Mouse (Mus musculus) macrophage (primary cell): ENCODE results near the gene Cflar. TPM values are rescaled to one million over a fixed set of nuclear protein-coding genes. Genes with fewer than 3 reads are reported as not detected.
"Not testable (repeated sequence)": the region's sequence is repeated elsewhere in the genome, so short reads cannot be mapped to it uniquely, and the experiment has no call there.

ENCODE experiments used
- H3K27ac ChIP-seq: fragments of 350-480 bp; formaldehyde crosslinking; 2 replicates; pipeline ENCODE4 v1.9.0; 2021
- H3K36me3 ChIP-seq: fragments of 350-480 bp; formaldehyde crosslinking; 2 replicates; pipeline ENCODE4 v1.9.0; 2021; ENCODE audit errors: inconsistent target
- H3K4me3 ChIP-seq: fragments of 350-480 bp; formaldehyde crosslinking; 2 replicates; pipeline ENCODE4 v1.9.0; 2021; ENCODE audit errors: inconsistent target
- H3K79me2 ChIP-seq: fragments of 350-480 bp; formaldehyde crosslinking; 2 replicates; pipeline ENCODE4 v1.9.0; 2021; ENCODE audit errors: inconsistent target
- WGBS: methylation state at CpG from one replicate; pipeline ENCODE4 v1.1.7; 2026; ENCODE audit warnings: inconsistent platforms; ENCODE audit not compliant: missing documents; 5-methylcytosine and 5-hydroxymethylcytosine counted together
- polyA plus RNA-seq: library from polyadenylated mRNA; stranded (reverse); fragments of 250-400 nt; gene quantifications from 3 replicates; pipeline ENCODE4 v1.2.4, GENCODE M21; 2018; ENCODE audit warnings: inconsistent platforms

Gene Cflar
- polyA plus RNA-seq, 1 experiment from 2014 or later, result 53.3 TPM

- H3K36me3 ChIP-seq, H3K4me3 ChIP-seq, H3K27ac ChIP-seq, H3K79me2 ChIP-seq: not testable (repeated sequence)
- 33% methylated on average over 1 of the region's 1 CpGs for WGBS
Measured at GRCm38 (mm10) chr1:58697607-58698006, 13.7 kb upstream of the Cflar start.

GRCm38 (mm10) chr1:58698781-58699180 is 12.5 kb upstream of the Cflar start:
- H3K27ac ChIP-seq, result no peak overlapping the region
- no peaks in the 10 kb centered on the region for H3K79me2 ChIP-seq
- H3K4me3 ChIP-seq, result no peak overlapping the region
- WGBS, result 87% methylated on average over 3 of the region's 4 CpGs
- H3K36me3 ChIP-seq, result no peaks in the 10 kb centered on the region

GRCm38 (mm10) chr1:58699988-58700387 is 11.3 kb upstream of the Cflar start:
- H3K79me2 ChIP-seq, result no peaks in the 10 kb centered on the region
- WGBS, result 88% methylated on average over 3 of the region's 3 CpGs

GRCm38 (mm10) chr1:58700580-58701162 is 10.6 kb upstream of the Cflar start:
- H3K79me2 ChIP-seq, H3K4me3 ChIP-seq, H3K27ac ChIP-seq, H3K36me3 ChIP-seq: not testable (repeated sequence)
- 65% methylated on average over 3 of the region's 5 CpGs for WGBS

More at GRCm38 (mm10) chr1:58699988-58700387, 11.3 kb upstream of the Cflar start:
- H3K36me3 ChIP-seq, result no peaks in the 10 kb centered on the region
- no peak overlapping the region for H3K27ac ChIP-seq
- H3K4me3 ChIP-seq, result no peak overlapping the region

GRCm38 (mm10) chr1:58710043-58710442 is 1.3 kb upstream of the Cflar start:
- Histone ChIP-seq H3K27ac (peak overlapping the region; percentile 98), H3K79me2 (peaks cover 19% of the 10 kb centered on the region)
- H3K4me3 ChIP-seq, H3K36me3 ChIP-seq: not testable (repeated sequence)
- WGBS, result 100% methylated on average over 1 of the region's 1 CpGs

- Histone ChIP-seq H3K79me2 (peaks cover 27% of the 10 kb centered on the region), H3K36me3 (no peaks in the 10 kb centered on the region), H3K4me3 (peak overlapping the region; percentile 54), H3K27ac (peak overlapping the region; percentile 98)
- 32% methylated on average over 10 of the region's 10 CpGs for WGBS
Measured at GRCm38 (mm10) chr1:58710711-58711364, 470 bp upstream of the Cflar start.

GRCm38 (mm10) chr1:58712076-58713061 is 1.1 kb downstream of the Cflar start:
- H3K4me3 ChIP-seq, result peak overlapping the region; percentile 63
- H3K27ac ChIP-seq, result peak overlapping the region; percentile 98
- H3K79me2 ChIP-seq, result peaks cover 43% of the 10 kb centered on the region
- no peaks in the 10 kb centered on the region for H3K36me3 ChIP-seq
- under 1% methylated on average over 16 of the region's 17 CpGs for WGBS

- peak overlapping the region; percentile 98 for H3K27ac ChIP-seq
- peaks cover 52% of the 10 kb centered on the region for H3K79me2 ChIP-seq
- peak overlapping the region; percentile 63 for H3K4me3 ChIP-seq
- H3K36me3 ChIP-seq, result no peaks in the 10 kb centered on the region
- 2% methylated on average over 29 of the region's 31 CpGs for WGBS
Measured at GRCm38 (mm10) chr1:58713081-58713892, 2.0 kb downstream of the Cflar start.

- H3K27ac ChIP-seq, result peak overlapping the region; percentile 98
- H3K36me3 ChIP-seq, result 0 out of 2 replicates have a peak, but pooled peaks cover 5% of the 10 kb centered on the region
- peak overlapping the region; percentile 63 for H3K4me3 ChIP-seq
- WGBS, result 13% methylated on average over 4 of the region's 4 CpGs
- peaks cover 58% of the 10 kb centered on the region for H3K79me2 ChIP-seq
Measured at GRCm38 (mm10) chr1:58713893-58714231, 2.6 kb downstream of the Cflar start.

- H3K79me2 ChIP-seq, result peaks cover 63% of the 10 kb centered on the region
- H3K36me3 ChIP-seq, result 0 out of 2 replicates have a peak, but pooled peaks cover 6% of the 10 kb centered on the region
- H3K4me3 ChIP-seq, result peak overlapping the region; percentile 63
- 0% methylated on average over 1 of the region's 1 CpGs for WGBS
- H3K27ac ChIP-seq, result peak overlapping the region; percentile 98
Measured at GRCm38 (mm10) chr1:58714361-58714760, 3.1 kb downstream of the Cflar start.

GRCm38 (mm10) chr1:58715536-58715935 is 4.2 kb downstream of the Cflar start:
- peak overlapping the region; percentile 63; the same call in 1 of the 2 replicates for H3K4me3 ChIP-seq
- peaks cover 74% of the 10 kb centered on the region for H3K79me2 ChIP-seq
- H3K27ac ChIP-seq, result peak overlapping the region; percentile 98
- H3K36me3 ChIP-seq, result 0 out of 2 replicates have a peak, but pooled peaks cover 6% of the 10 kb centered on the region

- WGBS, result 2% methylated on average over 7 of the region's 7 CpGs
- Histone ChIP-seq H3K79me2 (peaks cover 82% of the 10 kb centered on the region), H3K4me3 (no peak overlapping the region; the same call in 1 of the 2 replicates)
Measured at GRCm38 (mm10) chr1:58716162-58716882, 5.0 kb downstream of the Cflar start.

GRCm38 (mm10) chr1:58716883-58717220 is 5.5 kb downstream of the Cflar start:
- H3K27ac ChIP-seq, result peak overlapping the region; percentile 98
- H3K4me3 ChIP-seq, result no peak overlapping the region
- H3K79me2 ChIP-seq, result peaks cover 88% of the 10 kb centered on the region
- 0 out of 2 replicates have a peak, but pooled peaks cover 6% of the 10 kb centered on the region for H3K36me3 ChIP-seq
- WGBS, result 94% methylated on average over 4 of the region's 4 CpGs

More at GRCm38 (mm10) chr1:58716162-58716882, 5.0 kb downstream of the Cflar start:
- Histone ChIP-seq H3K27ac (peak overlapping the region; percentile 98), H3K36me3 (0 out of 2 replicates have a peak, but pooled peaks cover 6% of the 10 kb centered on the region)
